Mouse (Mus musculus) limb, embryonic 14.5 days (tissue): ENCODE data around the gene Slirp. TPM values are rescaled to one million over a fixed set of nuclear protein-coding genes. Genes with fewer than 3 reads are reported as not detected.
A peak's percentile ranks its signal among the peaks of the same experiment; 100 is the strongest.

ENCODE experiments used
- ATAC-seq: fragments of 200-750 bp; cut with Nextera tagmentation; 2 replicates; pipeline ENCODE4 v1.8.0; 2017; ENCODE audit warnings: low read depth, moderate number of reproducible peaks, moderate TSS enrichment; ENCODE audit not compliant: low FRiP score
- DNase-seq: peaks from one replicate; pipeline ENCODE4 v3.0.0-alpha.2; 2015; ENCODE audit warnings: low spot score
- H3K27ac ChIP-seq: fragments of 300-500 bp; sonication (generic); replicated peaks from 2 replicates; pipeline ENCODE4 v1.5.1; 2014; ENCODE audit warnings: low read depth, mild to moderate bottlenecking, low read length, moderate library complexity, mixed read lengths
- H3K27me3 ChIP-seq: fragments of 300-500 bp; sonication (generic); 2 replicates; pipeline ENCODE4 v1.6.1; 2014; ENCODE audit warnings: low read length, mixed read lengths; ENCODE audit not compliant: control insufficient read depth, insufficient read depth
- H3K36me3 ChIP-seq: fragments of 300-500 bp; sonication (generic); 2 replicates; pipeline ENCODE4 v1.6.1; 2014; ENCODE audit warnings: mild to moderate bottlenecking, low read length, moderate library complexity, mixed read lengths; ENCODE audit not compliant: control insufficient read depth, insufficient read depth
- H3K4me1 ChIP-seq: fragments of 300-500 bp; sonication (generic); 2 replicates; pipeline ENCODE4 v1.6.1; 2014; ENCODE audit warnings: antibody characterized with exemption, low read length, mixed read lengths; ENCODE audit not compliant: control insufficient read depth, insufficient read depth
- H3K4me2 ChIP-seq: fragments of 300-500 bp; sonication (generic); replicated peaks from 2 replicates; pipeline ENCODE4 v1.6.1; 2014; ENCODE audit warnings: low read depth, mild to moderate bottlenecking, low read length, moderate library complexity; ENCODE audit not compliant: severe bottlenecking
- H3K4me3 ChIP-seq: fragments of 300-500 bp; sonication (generic); replicated peaks from 2 replicates; pipeline ENCODE4 v1.5.1; 2014; ENCODE audit warnings: low read length
- H3K9ac ChIP-seq: fragments of 300-500 bp; sonication (generic); 2 replicates; pipeline ENCODE4 v1.6.1; 2014; ENCODE audit warnings: mild to moderate bottlenecking, low read depth, low read length, moderate library complexity; ENCODE audit not compliant: severe bottlenecking
- H3K9me3 ChIP-seq: fragments of 300-500 bp; sonication (generic); 2 replicates; pipeline ENCODE4 v1.6.1; 2016; ENCODE audit warnings: low read length; ENCODE audit not compliant: control insufficient read depth
- POLR2A ChIP-seq: fragments of 200-500 bp; IDR thresholded peaks from 2 replicates; pipeline ENCODE4 v1.8.0; 2012; ENCODE audit warnings: inconsistent platforms, mild to moderate bottlenecking, moderate library complexity, borderline replicate concordance; ENCODE audit not compliant: insufficient read depth, insufficient read length; ENCODE audit errors: extremely low read depth
- WGBS: fragments of 180-500 bp; shearing (Covaris S2); extraction: QIAGEN DNeasy Blood & Tissue Kit; methylation state at CpG from one replicate; pipeline ENCODE4 v1.1.7; 2014; 5-methylcytosine and 5-hydroxymethylcytosine counted together
- polyA plus RNA-seq, 2 experiments: library from polyadenylated mRNA; depleted of rRNA in 1 of 2; stranded (reverse) in 1 of 2; unstranded in 1 of 2; fragments of >200 nt; fragmentation: Nextera tagmentation in 1 of 2; extraction: Ambion mirVana in 1 of 2; gene quantifications; 2 replicates each; pipeline versions ENCODE4 v1.2.1 to v1.2.3; 2012 to 2014

Gene Slirp
- polyA plus RNA-seq, 2 experiments, result 83.4 to 314 TPM

DNA sequence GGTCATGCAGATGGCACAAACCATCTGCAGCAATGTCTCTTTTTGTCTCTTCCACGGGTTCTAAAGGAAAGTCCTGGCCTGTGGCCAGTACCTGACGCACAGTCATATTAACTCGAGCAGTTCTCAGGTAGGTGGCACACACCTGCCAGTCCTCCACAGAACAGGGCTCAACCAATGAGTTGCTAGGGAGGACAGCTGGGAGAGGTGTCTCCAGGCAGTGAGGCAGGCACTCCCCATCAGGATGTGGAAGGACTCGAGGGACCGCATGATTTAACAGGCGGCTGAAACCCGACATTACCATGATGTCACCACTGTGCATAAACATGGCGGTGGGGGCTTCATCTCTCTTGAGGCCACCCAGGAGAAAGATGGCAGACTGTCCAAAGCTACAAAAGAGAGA, 14.8 kb upstream of the Slirp start:
- Histone ChIP-seq H3K27ac (no peak overlapping the region), H3K4me1 (no peaks in the 10 kb centered on the region), H3K4me3 (no peak overlapping the region), H3K9ac (no peak overlapping the region), H3K9me3 (no peaks in the 10 kb centered on the region), H3K27me3 (no peaks in the 10 kb centered on the region), H3K4me2 (no peak overlapping the region), H3K36me3 (peaks cover 86% of the 10 kb centered on the region)
- 86% methylated on average over 8 of the region's 8 CpGs for WGBS
- TF ChIP-seq POLR2A, result no peak
- ATAC-seq, result no peak
- no peak for DNase-seq

- Histone ChIP-seq H3K4me1 (peaks cover 10% of the 10 kb centered on the region), H3K36me3 (peaks cover 54% of the 10 kb centered on the region), H3K4me2 (peak overlapping the region; percentile 58), H3K27ac (peak overlapping the region; percentile 91), H3K4me3 (peak overlapping the region; percentile 90), H3K9ac (peak overlapping the region; percentile 94), H3K9me3 (no peaks in the 10 kb centered on the region), H3K27me3 (no peaks in the 10 kb centered on the region)
- 20% methylated on average over 12 of the region's 12 CpGs for WGBS
- no peak for TF ChIP-seq POLR2A
- DNase-seq (no peak), ATAC-seq (no peak)
Measured at GRCm38 (mm10) chr12:87442177-87443114, 1.2 kb upstream of the Slirp start.

GRCm38 (mm10) chr12:87443115-87443699, 489 bp upstream of the Slirp start:
- H3K4me3 ChIP-seq, result peak overlapping the region; percentile 90
- peak overlapping the region; percentile 58 for H3K4me2 ChIP-seq
- H3K27ac ChIP-seq, result peak overlapping the region; percentile 91
- H3K36me3 ChIP-seq, result peaks cover 54% of the 10 kb centered on the region
- DNase-seq (no peak), ATAC-seq (peak; percentile 70)
- no peaks in the 10 kb centered on the region for H3K27me3 ChIP-seq
- H3K9ac ChIP-seq, result peak overlapping the region; percentile 94
- TF ChIP-seq POLR2A, result no peak
- peaks cover 10% of the 10 kb centered on the region for H3K4me1 ChIP-seq
- H3K9me3 ChIP-seq, result no peaks in the 10 kb centered on the region
- under 1% methylated on average over 33 of the region's 33 CpGs for WGBS

- DNase-seq (peak; percentile 25), ATAC-seq (no peak)
- Histone ChIP-seq H3K4me1 (peaks cover 10% of the 10 kb centered on the region), H3K27ac (0 out of 2 replicates have a peak overlapping the region, but pooled peaks have one; percentile 62), H3K4me3 (peak overlapping the region; percentile 90), H3K27me3 (no peaks in the 10 kb centered on the region), H3K9ac (peak overlapping the region; percentile 94), H3K36me3 (peaks cover 53% of the 10 kb centered on the region), H3K4me2 (peak overlapping the region; percentile 58), H3K9me3 (no peaks in the 10 kb centered on the region)
- 5% methylated on average over 16 of the region's 16 CpGs for WGBS
- TF ChIP-seq POLR2A, result no peak
Measured at GRCm38 (mm10) chr12:87444211-87444610, 515 bp downstream of the Slirp start.

DNA sequence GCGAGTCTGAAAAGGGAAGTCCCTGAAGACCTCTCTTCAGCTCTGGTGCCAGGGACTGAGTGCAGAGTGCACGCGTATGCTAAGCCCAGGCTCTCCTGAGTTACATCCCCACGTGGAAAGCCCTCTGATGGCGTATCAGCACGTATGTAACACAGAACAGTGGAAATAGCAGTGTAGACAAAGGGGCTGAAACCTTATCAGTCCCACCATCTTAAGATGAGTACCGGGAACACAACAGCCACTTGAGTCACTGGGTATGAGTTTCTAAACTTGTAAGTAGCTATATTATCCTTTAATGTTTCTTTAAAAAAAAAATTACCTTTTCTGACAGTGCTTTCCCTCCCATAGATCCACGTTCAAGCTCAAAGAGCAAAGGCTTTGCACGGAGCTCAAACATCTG, 5.8 kb downstream of the Slirp start:
- no peak overlapping the region for H3K9ac ChIP-seq
- no peak overlapping the region for H3K4me3 ChIP-seq
- H3K27ac ChIP-seq, result no peak overlapping the region
- WGBS, result 91% methylated on average over 9 of the region's 9 CpGs
- H3K9me3 ChIP-seq, result no peaks in the 10 kb centered on the region
- H3K4me1 ChIP-seq, result peaks cover 2% of the 10 kb centered on the region
- no peak for TF ChIP-seq POLR2A
- no peak for DNase-seq
- H3K27me3 ChIP-seq, result no peaks in the 10 kb centered on the region
- no peak overlapping the region for H3K4me2 ChIP-seq
- ATAC-seq, result no peak
- H3K36me3 ChIP-seq, result peaks cover 78% of the 10 kb centered on the region
